ENCODE assay signal across 8 mouse cellular contexts in genomic region chr4:115785511-115786034, GRCm38 (mm10). TPM values are rescaled to one million over a fixed set of nuclear protein-coding genes. Genes with fewer than 3 reads are reported as not detected.
DNase-seq lines count a peak whose midpoint lies in the region; ATAC-seq and TF ChIP-seq lines count a peak whose summit lies in the region.

No protein-coding gene starts in this region.

- H3K4me1 ChIP-seq in kidney, embryonic 15.5 days, result peaks cover 14% of the 10 kb centered on the region
- H3K4me1 ChIP-seq in bone marrow, adult 2 months (ENCODE audit: control insufficient read depth, insufficient read depth, low read length), result no peaks in the 10 kb centered on the region; the same call in 1 of the 2 replicates
- H3K4me1 ChIP-seq in hindbrain, embryonic 11.5 days (replicated peaks; ENCODE audit: control insufficient read depth, insufficient read depth, low read length), result no peaks in the 10 kb centered on the region; the same call in 1 of the 2 replicates
- peaks cover 19% of the 10 kb centered on the region for H3K4me1 ChIP-seq in midbrain, embryonic 10.5 days

- H3K27me3 ChIP-seq in kidney, embryonic 15.5 days, result no peaks in the 10 kb centered on the region
- no peaks in the 10 kb centered on the region for H3K27me3 ChIP-seq in hindbrain, embryonic 11.5 days (ENCODE audit: control insufficient read depth, insufficient read depth, low read length)
- H3K27me3 ChIP-seq in midbrain, embryonic 10.5 days (ENCODE audit: low read depth, poor library complexity, severe bottlenecking), result no peaks in the 10 kb centered on the region; the same call in 1 of the 2 replicates

- H3K36me3 ChIP-seq in kidney, embryonic 15.5 days, result peaks cover 33% of the 10 kb centered on the region
- no peaks in the 10 kb centered on the region for H3K36me3 ChIP-seq in hindbrain, embryonic 11.5 days (ENCODE audit: control insufficient read depth, insufficient read depth, low read length)
- peaks cover 28% of the 10 kb centered on the region for H3K36me3 ChIP-seq in midbrain, embryonic 10.5 days

- H3K9me3 ChIP-seq in kidney, embryonic 15.5 days (replicated peaks), result no peaks in the 10 kb centered on the region
- H3K9me3 ChIP-seq in hindbrain, embryonic 11.5 days (ENCODE audit: control insufficient read depth, low read length), result no peaks in the 10 kb centered on the region
- no peaks in the 10 kb centered on the region for H3K9me3 ChIP-seq in midbrain, embryonic 10.5 days (replicated peaks)

- 53% methylated on average over 7 of the region's 7 CpGs for WGBS in kidney, embryonic 15.5 days
- 39% methylated on average over 7 of the region's 7 CpGs for WGBS in bone marrow, adult 2 months
- WGBS in hindbrain, embryonic 11.5 days, result 65% methylated on average over 7 of the region's 7 CpGs
- 61% methylated on average over 7 of the region's 7 CpGs for WGBS in midbrain, embryonic 10.5 days

- TF ChIP-seq POLR2A in bone marrow, adult 2 months (IDR thresholded peaks at IDR 0.05; ENCODE audit: borderline replicate concordance, control insufficient read depth, low read depth, low read length), result no peak

- no peak for ATAC-seq in kidney, embryonic 15.5 days (replicated peaks; ENCODE audit: low FRiP score)
- ATAC-seq in hindbrain, embryonic 11.5 days (ENCODE audit: low FRiP score), result peak; percentile 28
- ATAC-seq in granulocyte monocyte progenitor cell, adult 5-6 weeks (replicated peaks; ENCODE audit: poor library complexity, severe bottlenecking), result no peak

- TF ChIP-seq CTCF in bone marrow, adult 2 months (IDR thresholded peaks at IDR 0.05; ENCODE audit: control insufficient read depth, insufficient read depth, low read length), result no peak

- peak overlapping the region; percentile 72 for H3K27ac ChIP-seq in kidney, embryonic 15.5 days
- H3K27ac ChIP-seq in bone marrow, adult 2 months (ENCODE audit: control insufficient read depth, insufficient read depth, low read depth, low read length, poor library complexity), result no peak overlapping the region
- H3K27ac ChIP-seq in hindbrain, embryonic 11.5 days (ENCODE audit: low read depth, low read length), result no peak overlapping the region
- peak overlapping the region; percentile 91 for H3K27ac ChIP-seq in midbrain, embryonic 10.5 days (replicated peaks)

- H3K4me2 ChIP-seq in kidney, embryonic 15.5 days, result peak overlapping the region; percentile 87
- H3K4me2 ChIP-seq in hindbrain, embryonic 11.5 days (replicated peaks; ENCODE audit: low read depth, low read length), result peak overlapping the region; percentile 60

- peak overlapping the region; percentile 83 for H3K4me3 ChIP-seq in kidney, embryonic 15.5 days (replicated peaks)
- peak overlapping the region; percentile 60 for H3K4me3 ChIP-seq in bone marrow, adult 2 months (replicated peaks; ENCODE audit: control insufficient read depth, low read depth, low read length)
- H3K4me3 ChIP-seq in hindbrain, embryonic 11.5 days (ENCODE audit: low read depth, low read length), result peak overlapping the region; percentile 66
- H3K4me3 ChIP-seq in midbrain, embryonic 10.5 days, result peak overlapping the region; percentile 83

- no peak for DNase-seq in kidney, adult 11 months
- DNase-seq in hindbrain, embryonic 11.5 days (ENCODE audit: low spot score), result no peak
- DNase-seq in midbrain, embryonic 10.5 days (ENCODE audit: low spot score), result no peak
- DNase-seq in frontal cortex, postnatal 36 days (ENCODE audit: low spot score in 2 of 2), result no peak
- DNase-seq in cerebellum, postnatal 10 days, result no peak

- peak overlapping the region; percentile 79 for H3K9ac ChIP-seq in kidney, embryonic 15.5 days
- peak overlapping the region; percentile 65 for H3K9ac ChIP-seq in hindbrain, embryonic 11.5 days (ENCODE audit: low read depth, low read length)

RNA-seq across cellular contexts. Expression of gene Atpaf1, which starts 1.0 kb away (rescaled TPM):
- polyA plus RNA-seq in kidney, embryonic 15.5 days (2015; fragmentation: Nextera tagmentation; extraction: Ambion mirVana), result 55.2 and 60.7 TPM in 2 replicates
- polyA plus RNA-seq in bone marrow, adult 2 months (2011; ENCODE audit: insufficient read depth, insufficient read length, low replicate concordance, missing spikeins), result 6.4 and 9.2 TPM in 2 replicates
- 42.5 and 46.0 TPM in 2 replicates for polyA plus RNA-seq in hindbrain, embryonic 11.5 days (2014; fragmentation: Nextera tagmentation; extraction: Ambion mirVana)
- 50.0 and 53.8 TPM in 2 replicates for polyA plus RNA-seq in midbrain, embryonic 10.5 days (2016; fragmentation: Nextera tagmentation; extraction: Ambion mirVana)
- total RNA-seq in granulocyte monocyte progenitor cell, adult 5-6 weeks (2014; fragmentation: Nextera tagmentation), result 15.0 and 43.3 TPM in 2 replicates
- total RNA-seq in granulocyte monocyte progenitor cell, adult 5-6 weeks (2017), result 12.4 and 13.9 TPM in 2 replicates

RNA-seq across cellular contexts. Expression of gene Tex38, which starts 4.8 kb away (rescaled TPM):
- polyA plus RNA-seq in kidney, embryonic 15.5 days (2015; fragmentation: Nextera tagmentation; extraction: Ambion mirVana), result 0.28 and 0.60 TPM in 2 replicates
- not detected in 2 replicates for polyA plus RNA-seq in bone marrow, adult 2 months (2011; ENCODE audit: insufficient read depth, insufficient read length, low replicate concordance, missing spikeins)
- polyA plus RNA-seq in hindbrain, embryonic 11.5 days (2014; fragmentation: Nextera tagmentation; extraction: Ambion mirVana), result 0.29 TPM in 1 of 2 replicates, not detected in the other
- 0.17 and 0.25 TPM in 2 replicates for polyA plus RNA-seq in midbrain, embryonic 10.5 days (2016; fragmentation: Nextera tagmentation; extraction: Ambion mirVana)
- total RNA-seq in granulocyte monocyte progenitor cell, adult 5-6 weeks (2014; fragmentation: Nextera tagmentation), result not detected in 2 replicates
- total RNA-seq in granulocyte monocyte progenitor cell, adult 5-6 weeks (2017), result not detected in 2 replicates

RNA-seq across cellular contexts. Expression of gene Mob3c, which starts 42.3 kb away (rescaled TPM):
- polyA plus RNA-seq in kidney, embryonic 15.5 days (2015; fragmentation: Nextera tagmentation; extraction: Ambion mirVana), result 12.4 and 14.6 TPM in 2 replicates
- polyA plus RNA-seq in bone marrow, adult 2 months (2011; ENCODE audit: insufficient read depth, insufficient read length, low replicate concordance, missing spikeins), result 14.9 and 26.1 TPM in 2 replicates
- polyA plus RNA-seq in hindbrain, embryonic 11.5 days (2014; fragmentation: Nextera tagmentation; extraction: Ambion mirVana), result 3.3 and 4.6 TPM in 2 replicates
- polyA plus RNA-seq in midbrain, embryonic 10.5 days (2016; fragmentation: Nextera tagmentation; extraction: Ambion mirVana), result 4.4 and 6.7 TPM in 2 replicates
- total RNA-seq in granulocyte monocyte progenitor cell, adult 5-6 weeks (2014; fragmentation: Nextera tagmentation), result 6.0 and 6.3 TPM in 2 replicates
- 2.6 and 6.2 TPM in 2 replicates for total RNA-seq in granulocyte monocyte progenitor cell, adult 5-6 weeks (2017)

RNA-seq across cellular contexts. Expression of gene Efcab14, which starts 48.0 kb away (rescaled TPM):
- 36.7 and 37.2 TPM in 2 replicates for polyA plus RNA-seq in kidney, embryonic 15.5 days (2015; fragmentation: Nextera tagmentation; extraction: Ambion mirVana)
- 6.1 and 7.0 TPM in 2 replicates for polyA plus RNA-seq in bone marrow, adult 2 months (2011; ENCODE audit: insufficient read depth, insufficient read length, low replicate concordance, missing spikeins)
- polyA plus RNA-seq in hindbrain, embryonic 11.5 days (2014; fragmentation: Nextera tagmentation; extraction: Ambion mirVana), result 39.9 and 45.0 TPM in 2 replicates
- 34.4 and 34.8 TPM in 2 replicates for polyA plus RNA-seq in midbrain, embryonic 10.5 days (2016; fragmentation: Nextera tagmentation; extraction: Ambion mirVana)
- 38.4 and 43.2 TPM in 2 replicates for total RNA-seq in granulocyte monocyte progenitor cell, adult 5-6 weeks (2014; fragmentation: Nextera tagmentation)
- total RNA-seq in granulocyte monocyte progenitor cell, adult 5-6 weeks (2017), result 24.1 and 25.4 TPM in 2 replicates

RNA-seq across cellular contexts. Expression of gene Mknk1, which starts 53.4 kb away (rescaled TPM):
- polyA plus RNA-seq in kidney, embryonic 15.5 days (2015; fragmentation: Nextera tagmentation; extraction: Ambion mirVana), result 23.4 and 25.6 TPM in 2 replicates
- 23.7 and 48.7 TPM in 2 replicates for polyA plus RNA-seq in bone marrow, adult 2 months (2011; ENCODE audit: insufficient read depth, insufficient read length, low replicate concordance, missing spikeins)
- polyA plus RNA-seq in hindbrain, embryonic 11.5 days (2014; fragmentation: Nextera tagmentation; extraction: Ambion mirVana), result 15.5 and 19.3 TPM in 2 replicates
- polyA plus RNA-seq in midbrain, embryonic 10.5 days (2016; fragmentation: Nextera tagmentation; extraction: Ambion mirVana), result 29.7 and 31.2 TPM in 2 replicates
- total RNA-seq in granulocyte monocyte progenitor cell, adult 5-6 weeks (2014; fragmentation: Nextera tagmentation), result 30.0 and 48.8 TPM in 2 replicates
- 30.2 and 39.0 TPM in 2 replicates for total RNA-seq in granulocyte monocyte progenitor cell, adult 5-6 weeks (2017)

Comparison
In these comparisons a context has a peak if more than half of its experiments do, and no peak if none do; other contexts are left out.
1. H3K27ac ChIP-seq: peak in kidney, embryonic 15.5 days (single experiment) and midbrain, embryonic 10.5 days (single experiment); none in bone marrow, adult 2 months (single experiment) and hindbrain, embryonic 11.5 days (single experiment).
2. Peak in every context shown above with its lines, with median percentiles within 50 percentile points of each other: H3K4me3 ChIP-seq.